Mouse (Mus musculus): ENCODE data around the gene Tmem108. TPM values are rescaled to one million over a fixed set of nuclear protein-coding genes. Genes with fewer than 3 reads are reported as not detected.

Tmem108 gene
- total RNA-seq, 2 experiments from 2014 or later = not detected

DNA sequence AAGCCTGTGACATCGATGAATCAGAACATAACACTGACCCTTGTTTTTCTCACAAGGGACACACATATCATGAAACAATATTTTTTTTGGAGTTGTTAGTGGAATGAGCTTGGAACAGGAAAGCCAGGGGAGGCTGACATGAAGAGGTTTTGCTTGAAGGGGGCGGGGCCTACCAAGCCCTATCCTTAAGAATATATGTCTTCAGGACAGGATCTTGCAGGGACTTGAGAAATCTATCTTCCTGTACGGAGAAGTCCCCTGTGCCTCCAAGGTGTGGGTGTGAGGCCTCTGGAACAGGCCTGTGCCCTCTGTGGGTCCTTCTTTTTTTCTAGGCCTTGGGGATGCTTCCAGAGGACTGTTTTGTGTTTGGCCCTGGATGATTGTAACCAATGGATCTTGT, 161.7 kb downstream of the Tmem108 start:
- ATAC-seq (replicated peaks; ENCODE audit: low FRiP score, poor library complexity, severe bottlenecking) = no peak

- ATAC-seq (replicated peaks; ENCODE audit: low FRiP score, poor library complexity, severe bottlenecking) = no peak
Measured at GRCm38 (mm10) chr9:103597861-103598260, 163.8 kb downstream of the Tmem108 start.

DNA sequence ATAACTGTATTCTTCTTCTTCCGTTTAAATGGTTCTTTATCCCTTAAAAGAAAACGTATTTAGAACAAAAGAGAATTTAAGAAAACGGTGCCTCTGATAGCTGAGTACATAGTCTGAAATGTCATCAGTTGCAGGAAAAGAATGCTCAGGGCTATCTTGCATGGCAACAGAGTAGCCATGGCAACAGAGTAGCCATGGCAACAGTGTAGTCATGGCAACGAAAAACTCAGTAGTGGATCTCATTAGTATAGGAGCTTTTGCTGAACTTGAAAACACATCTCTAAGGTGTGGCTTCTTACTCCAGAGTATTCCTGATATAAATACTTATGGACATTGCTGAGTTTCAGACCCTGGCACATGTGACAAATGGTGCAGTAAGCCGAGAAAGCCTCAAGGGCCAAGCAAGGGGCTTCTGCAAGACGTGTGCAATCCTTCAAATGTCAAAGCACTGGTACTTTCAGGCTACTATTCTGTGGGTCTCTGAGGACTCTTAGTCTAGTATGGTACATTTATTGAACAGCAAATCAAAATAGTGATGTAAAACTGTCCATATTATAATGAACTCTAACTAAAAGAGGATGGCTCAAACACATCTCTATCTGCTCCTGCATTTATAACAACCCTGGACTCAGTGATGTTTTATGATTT, 166.3 kb downstream of the Tmem108 start:
- ATAC-seq (replicated peaks; ENCODE audit: low FRiP score, poor library complexity, severe bottlenecking) = no peak

DNA sequence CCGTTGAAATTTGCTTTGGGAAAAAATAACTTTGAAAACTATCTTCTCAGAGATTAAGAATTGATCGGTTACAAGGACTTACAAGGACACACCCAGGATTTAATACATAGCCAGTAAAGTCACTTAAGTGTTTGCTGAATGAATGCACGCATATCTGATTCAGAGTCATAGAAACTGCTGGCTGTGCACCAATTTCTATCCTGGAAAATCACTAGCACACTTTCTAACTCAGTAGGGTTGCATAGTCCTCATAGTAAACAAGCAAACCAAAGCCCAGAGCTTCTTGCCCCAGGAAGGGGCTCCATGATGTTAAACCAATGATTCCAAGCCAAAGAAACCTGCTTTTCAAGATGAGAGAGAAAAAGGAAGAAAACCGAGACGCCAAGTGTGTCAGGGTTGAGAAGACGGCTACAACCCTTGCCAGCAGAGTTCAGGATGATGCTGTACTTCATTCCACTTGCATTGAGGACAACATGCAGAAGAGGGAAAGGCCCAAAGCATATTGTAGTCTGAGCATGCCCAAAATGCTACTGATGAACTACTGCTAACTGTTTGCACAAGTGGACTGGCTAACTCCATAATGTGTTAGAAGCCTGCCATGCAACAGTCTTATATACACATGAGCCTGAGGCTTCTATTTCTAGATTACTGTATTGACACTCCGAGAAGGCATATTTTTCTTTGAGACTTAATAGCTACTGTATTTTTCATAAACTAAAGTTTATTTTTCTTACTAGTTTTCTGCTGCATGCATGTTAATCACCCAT, 167.0 kb downstream of the Tmem108 start:
- no peak for ATAC-seq (replicated peaks; ENCODE audit: low FRiP score, poor library complexity, severe bottlenecking)

DNA sequence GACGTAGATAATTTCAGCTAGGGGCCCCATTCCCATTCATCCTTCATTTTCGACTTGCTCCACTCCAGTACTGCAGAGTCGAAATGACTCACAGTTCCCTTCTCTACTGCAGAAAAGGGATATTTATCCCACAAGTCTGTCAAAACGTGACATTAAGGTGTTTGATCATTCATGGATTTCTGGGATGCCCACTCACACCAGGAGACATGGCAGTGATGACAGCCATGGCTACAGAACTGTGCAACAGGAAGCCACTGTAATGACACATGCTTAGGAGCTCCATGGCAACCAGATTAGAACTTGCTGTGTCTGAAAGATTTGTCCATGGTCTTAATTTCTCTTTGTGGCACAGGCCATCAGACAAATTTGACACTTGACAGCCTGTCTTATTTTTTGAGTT, 168.6 kb downstream of the Tmem108 start:
- ATAC-seq (replicated peaks; ENCODE audit: low FRiP score, poor library complexity, severe bottlenecking) = no peak

GRCm38 (mm10) chr9:103591962-103592361, 169.7 kb downstream of the Tmem108 start:
- ATAC-seq (replicated peaks; ENCODE audit: low FRiP score, poor library complexity, severe bottlenecking) = no peak

- ATAC-seq (replicated peaks; ENCODE audit: low FRiP score, poor library complexity, severe bottlenecking) = no peak
Measured at GRCm38 (mm10) chr9:103590801-103591200, 170.8 kb downstream of the Tmem108 start.

DNA sequence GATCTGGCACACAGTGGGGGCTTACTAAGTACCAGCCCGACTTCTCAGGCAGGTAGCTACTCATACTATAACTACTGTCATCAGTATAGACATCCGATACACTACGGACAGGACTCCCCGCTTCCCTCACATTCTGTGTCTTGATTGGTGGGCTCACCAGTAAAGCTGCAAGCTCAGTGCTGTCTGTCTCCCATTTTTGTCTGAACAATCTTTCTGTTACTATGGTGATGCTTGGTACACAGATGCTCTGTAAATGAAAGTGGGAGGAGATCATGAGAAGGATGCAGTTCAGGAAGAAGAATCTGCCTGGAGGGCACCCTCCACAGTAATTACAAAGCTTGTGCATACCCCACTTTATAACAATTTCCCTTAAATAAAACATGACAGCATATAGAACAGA, 176.8 kb downstream of the Tmem108 start:
- ATAC-seq (replicated peaks; ENCODE audit: low FRiP score, poor library complexity, severe bottlenecking) = no peak

- no peak for ATAC-seq (replicated peaks; ENCODE audit: low FRiP score, poor library complexity, severe bottlenecking)
Measured at GRCm38 (mm10) chr9:103582249-103582961, 179.2 kb downstream of the Tmem108 start.

DNA sequence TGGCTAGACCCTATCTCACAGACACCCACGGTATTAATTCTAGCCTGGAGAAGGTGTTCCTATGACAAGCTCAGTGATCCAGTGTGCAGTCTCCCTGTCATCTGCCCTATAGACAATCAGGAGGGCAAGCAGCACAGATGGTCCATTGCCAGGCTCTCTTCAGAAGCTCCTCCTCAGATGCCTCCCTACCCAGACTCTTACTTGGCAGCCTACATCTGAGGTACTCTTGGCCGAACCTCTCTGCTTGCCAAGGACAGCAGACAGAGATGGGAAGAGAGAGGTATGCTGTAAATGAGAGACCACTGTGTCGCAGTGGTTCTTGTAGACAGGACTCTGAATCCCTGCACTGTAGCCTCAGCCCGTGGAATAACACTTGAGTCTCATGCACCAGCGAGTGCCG, 181.0 kb downstream of the Tmem108 start:
- ATAC-seq (replicated peaks; ENCODE audit: low FRiP score, poor library complexity, severe bottlenecking) = no peak

DNA sequence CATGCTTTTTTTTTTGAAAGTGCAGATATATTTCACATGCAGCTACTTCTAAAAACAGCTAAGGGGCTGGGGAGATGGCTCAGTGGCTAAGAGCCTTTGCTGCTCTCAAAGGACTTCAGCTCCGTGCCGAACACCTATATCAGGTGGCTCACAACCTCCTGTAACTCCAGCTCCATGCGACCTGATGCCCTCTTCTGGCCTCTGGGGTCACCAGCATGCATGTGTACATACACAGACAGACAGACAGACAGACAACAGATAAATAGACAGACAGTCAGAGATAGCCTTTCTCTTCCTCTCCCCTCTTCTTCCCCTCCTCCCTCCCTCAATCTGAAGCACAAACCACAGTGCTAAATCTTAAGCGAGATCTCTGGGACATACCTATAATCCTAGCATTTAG, 181.5 kb downstream of the Tmem108 start:
- ATAC-seq (replicated peaks; ENCODE audit: low FRiP score, poor library complexity, severe bottlenecking) = no peak

GRCm38 (mm10) chr9:103579411-103580026, 182.1 kb downstream of the Tmem108 start:
- ATAC-seq (replicated peaks; ENCODE audit: low FRiP score, poor library complexity, severe bottlenecking) = no peak

DNA sequence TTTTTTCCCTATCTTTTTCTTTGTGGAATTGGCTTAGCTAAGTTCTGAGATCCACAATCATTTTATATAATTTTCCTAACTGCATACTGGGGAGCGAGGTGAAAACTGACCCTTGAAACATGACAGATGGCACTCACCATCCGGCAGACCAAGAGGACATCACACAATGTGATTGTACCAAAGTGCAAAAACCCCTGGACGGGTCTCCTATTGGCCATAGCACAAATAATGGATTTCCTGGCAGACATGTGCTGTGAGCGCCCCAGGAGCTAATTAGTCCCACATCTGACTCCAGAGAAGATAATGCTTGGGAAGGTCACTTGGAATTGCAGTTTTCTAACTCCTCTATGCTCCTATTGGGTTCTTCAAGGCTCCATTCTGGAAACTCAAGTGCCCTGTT, 183.9 kb downstream of the Tmem108 start:
- ATAC-seq (replicated peaks; ENCODE audit: low FRiP score, poor library complexity, severe bottlenecking) = no peak

DNA sequence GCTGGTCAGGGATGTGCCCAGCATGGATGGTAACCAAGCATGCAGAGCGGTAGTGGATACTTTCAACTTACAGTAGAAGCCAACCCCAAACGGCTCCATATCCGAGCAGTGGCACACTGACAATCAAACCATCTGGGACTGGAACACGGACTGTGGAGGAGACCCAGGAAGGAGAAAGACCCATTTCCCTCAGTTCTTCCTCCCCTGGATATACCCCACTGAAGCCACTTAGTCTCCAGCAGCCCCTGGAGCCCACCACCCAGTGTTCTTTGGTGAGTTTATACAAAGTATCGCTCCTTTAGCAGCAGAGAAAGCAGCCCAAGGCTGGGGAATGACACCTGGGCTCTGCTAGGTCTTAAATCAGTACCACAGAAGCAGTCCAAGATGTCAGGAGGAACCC, 184.5 kb downstream of the Tmem108 start:
- ATAC-seq (replicated peaks; ENCODE audit: low FRiP score, poor library complexity, severe bottlenecking) = no peak

- no peak for ATAC-seq (replicated peaks; ENCODE audit: low FRiP score, poor library complexity, severe bottlenecking)
Measured at GRCm38 (mm10) chr9:103575901-103576300, 185.7 kb downstream of the Tmem108 start.

- ATAC-seq (replicated peaks; ENCODE audit: low FRiP score, poor library complexity, severe bottlenecking) = no peak
Measured at GRCm38 (mm10) chr9:103573994-103574750, 187.5 kb downstream of the Tmem108 start.

GRCm38 (mm10) chr9:103570158-103570741, 191.4 kb downstream of the Tmem108 start:
- no peak for ATAC-seq (replicated peaks; ENCODE audit: low FRiP score, poor library complexity, severe bottlenecking)

- ATAC-seq (replicated peaks; ENCODE audit: low FRiP score, poor library complexity, severe bottlenecking) = no peak
Measured at GRCm38 (mm10) chr9:103568983-103569382, 192.7 kb downstream of the Tmem108 start.

- ATAC-seq (replicated peaks; ENCODE audit: low FRiP score, poor library complexity, severe bottlenecking) = no peak
Measured at GRCm38 (mm10) chr9:103565186-103565585, 196.5 kb downstream of the Tmem108 start.
